Mouse (Mus musculus): ENCODE measurements around the gene Spata13. TPM values are rescaled to one million over a fixed set of nuclear protein-coding genes. Genes with fewer than 3 reads are reported as not detected.

Spata13 gene
- 24.4 and 50.5 TPM in 2 replicates for polyA plus RNA-seq (2015; fragmentation: Nextera tagmentation; extraction: Ambion mirVana)

DNA sequence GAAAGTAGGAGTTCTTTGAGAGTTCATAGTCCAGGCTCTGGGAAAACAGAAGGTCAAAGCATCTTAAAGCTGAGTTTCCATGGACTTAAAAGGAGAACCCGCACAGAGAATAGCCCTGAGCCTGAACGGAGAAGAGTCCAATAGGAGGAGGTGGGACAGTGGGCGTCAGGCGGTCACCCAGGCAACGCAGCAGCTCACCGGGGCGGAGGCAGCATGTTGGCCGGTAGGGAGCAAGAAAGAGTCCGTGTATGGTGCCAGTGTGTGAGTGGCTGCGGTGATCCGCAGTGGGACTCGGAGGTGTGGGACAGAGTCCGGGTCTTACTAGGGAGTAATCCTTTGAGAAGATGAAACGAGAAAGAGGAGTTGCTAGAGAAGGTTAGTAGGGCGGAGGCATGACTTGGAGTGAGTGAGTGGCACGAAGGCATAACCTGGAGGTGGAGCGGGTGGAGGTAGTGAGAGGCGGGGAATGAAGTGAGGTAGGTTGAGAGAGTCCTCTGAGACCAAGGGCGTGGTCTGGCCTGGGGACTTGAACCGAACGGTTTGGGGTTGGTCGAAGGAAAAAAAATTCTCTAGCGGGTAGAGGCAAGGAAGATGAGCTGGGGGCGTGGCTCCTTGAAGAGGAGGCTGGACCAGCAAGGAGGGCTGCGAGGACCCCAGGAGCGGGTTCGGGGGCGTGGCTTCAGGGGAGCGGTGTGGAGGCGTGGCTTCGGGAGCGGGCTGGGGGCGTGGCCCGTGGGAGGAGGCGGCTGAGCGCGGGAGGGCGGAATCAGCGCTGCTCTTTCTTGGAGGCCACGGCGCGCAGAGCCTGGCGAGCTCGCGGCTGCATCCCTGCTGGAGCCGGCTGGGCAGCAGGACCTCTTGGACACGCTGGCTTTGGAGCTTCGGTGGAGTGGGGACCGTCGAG, at the start of gene Spata13:
Spata13 (plus strand) TSS at position 41 of the 904 bp plus-strand sequence.

DNA sequence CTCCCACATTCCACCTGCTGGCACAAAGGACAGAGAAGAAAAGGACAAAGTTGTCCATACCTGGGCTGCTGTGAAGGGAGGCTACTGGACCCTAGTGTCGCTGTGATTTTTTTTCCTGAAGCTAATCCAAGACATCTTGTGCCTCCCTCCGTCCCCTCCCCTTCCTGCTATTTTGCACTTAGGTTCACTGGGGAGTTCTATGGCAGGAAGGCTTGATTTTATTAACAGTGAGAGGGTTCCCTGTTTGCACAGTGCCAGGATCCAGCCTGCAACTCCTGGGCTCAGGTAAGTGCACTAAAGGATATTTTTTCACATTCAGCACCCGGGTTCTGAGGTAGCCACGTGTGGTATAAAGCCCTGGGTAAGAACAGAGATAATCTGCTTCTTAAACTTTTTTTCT, 134.1 kb downstream of the Spata13 start, which contains the start of gene C1qtnf9:
C1qtnf9 (plus strand) TSS at position 251 of the 400 bp plus-strand sequence.

DNA sequence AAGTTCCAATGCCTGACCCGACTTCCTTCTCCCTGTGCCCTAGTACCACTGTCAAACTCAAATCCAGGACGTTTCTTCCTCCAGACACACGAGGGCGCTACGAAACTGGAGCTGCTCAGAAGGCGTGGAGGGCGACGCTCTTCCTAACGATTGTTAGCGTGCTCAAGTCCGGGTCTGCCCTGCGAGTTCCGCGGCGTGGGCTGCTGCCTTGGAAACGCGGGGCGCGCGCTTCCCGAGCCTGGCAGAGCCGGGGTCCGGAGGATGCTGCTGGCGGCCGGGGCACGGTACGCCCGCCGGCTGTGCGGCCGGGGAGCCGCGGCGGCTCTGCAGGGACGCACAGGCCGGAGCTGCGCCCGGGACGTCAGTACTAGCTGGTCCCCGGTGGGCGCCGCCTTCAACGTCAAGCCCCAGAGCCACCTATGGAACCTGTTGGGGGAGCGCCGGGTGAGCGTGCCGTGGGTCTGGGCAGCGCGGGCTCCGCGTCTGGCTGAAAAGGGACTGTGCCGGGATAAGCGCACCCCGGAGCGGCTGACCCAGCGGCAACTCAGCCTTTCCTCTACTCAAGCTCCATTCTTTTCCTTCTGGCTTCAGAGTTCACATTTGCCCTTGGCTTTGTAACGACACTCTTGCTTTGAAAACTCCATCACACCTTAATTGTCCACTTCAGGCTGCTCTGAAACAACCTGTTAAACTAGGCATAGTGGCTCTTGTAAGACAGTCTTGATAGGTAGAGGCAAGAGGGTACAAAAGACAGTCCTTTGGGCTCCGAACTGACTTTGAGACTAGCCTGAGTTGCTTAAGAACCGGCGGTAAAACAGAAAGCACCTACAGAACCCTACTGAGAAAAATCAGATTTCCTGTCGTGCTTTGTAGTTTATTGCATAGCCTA, 150.9 kb downstream of the Spata13 start, which contains the start of gene Mipep:
Mipep (plus strand) TSS at position 147 of the 889 bp plus-strand sequence.

Other genes with a start within 250 kb of the Spata13 start
- gene C1qtnf9, start 134.1 kb downstream of the Spata13 start, polyA plus RNA-seq (2015; fragmentation: Nextera tagmentation; extraction: Ambion mirVana) = 1.7 and 2.0 TPM in 2 replicates
- 10.6 and 16.0 TPM in 2 replicates for gene Mipep, start 150.6 kb downstream of the Spata13 start, polyA plus RNA-seq (2015; fragmentation: Nextera tagmentation; extraction: Ambion mirVana)

Data from adrenal gland, postnatal 0 days (tissue).